Mouse (Mus musculus) urinary bladder, postnatal 25 days (tissue): Measurements from ENCODE around the gene Vwa1.

ENCODE experiments used
- DNase-seq: peaks from one replicate; pipeline ENCODE4 v3.0.0; 2022; ENCODE audit warnings: low spot score

The Vwa1 gene

DNA sequence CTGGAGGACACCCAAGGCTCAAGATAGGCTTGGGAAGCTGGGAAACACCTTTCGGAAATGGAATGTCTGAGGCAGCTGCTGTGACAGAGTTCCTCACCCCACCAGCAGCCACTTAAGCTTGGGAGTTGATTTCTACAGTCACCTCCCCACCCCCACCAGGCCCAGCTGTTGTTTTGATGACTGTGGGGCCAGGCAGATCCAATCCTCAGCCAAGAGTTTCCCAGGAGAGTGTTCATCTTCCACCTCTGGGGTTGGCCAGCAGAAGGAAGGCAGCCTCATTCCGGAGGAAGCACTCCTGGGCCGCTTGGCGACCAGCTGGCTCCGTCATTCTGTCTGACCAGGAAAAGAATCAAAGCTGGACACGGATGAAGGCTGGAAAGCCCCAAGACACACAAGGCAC, 6.4 kb upstream of the Vwa1 start:
- DNase-seq: no peak

DNA sequence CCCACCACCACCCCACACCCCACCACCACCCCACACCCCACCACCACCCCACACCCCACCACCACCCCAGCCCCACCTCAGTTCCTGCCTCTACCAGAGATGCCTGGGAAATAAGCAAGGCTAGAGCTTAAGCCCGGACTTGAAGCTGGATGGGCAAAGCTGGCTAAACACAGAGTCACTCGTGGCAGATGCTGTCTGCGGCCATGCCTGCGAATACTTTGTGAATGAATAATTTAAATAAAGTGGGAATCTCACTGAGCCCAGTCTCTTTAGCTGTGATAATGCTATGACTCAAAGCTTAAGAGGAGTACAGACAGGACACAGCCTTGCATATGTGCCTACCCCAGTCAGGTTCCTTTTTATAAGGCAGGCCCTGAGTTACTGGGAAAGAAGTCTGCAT, 5.0 kb upstream of the Vwa1 start:
- DNase-seq: no peak

DNA sequence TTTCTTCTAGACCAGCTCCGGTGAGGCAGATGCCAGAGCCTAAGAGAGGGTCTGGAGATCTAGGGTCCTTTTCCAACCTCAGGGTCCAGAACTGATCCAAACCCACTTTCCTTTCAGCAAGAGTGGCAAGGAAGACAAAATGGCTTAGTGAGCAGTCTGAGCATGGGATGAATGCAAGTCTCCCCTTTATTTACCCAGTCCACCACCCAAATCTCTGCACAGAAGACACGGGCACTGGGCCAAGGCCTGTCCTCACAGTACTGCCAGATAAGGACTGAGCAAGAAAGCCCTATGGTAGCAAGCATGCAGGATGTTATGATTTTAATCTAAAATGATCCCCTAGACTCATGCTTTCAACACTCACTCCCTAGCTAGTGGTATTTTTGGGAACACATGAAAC, 3.3 kb upstream of the Vwa1 start:
- DNase-seq: no peak

DNA sequence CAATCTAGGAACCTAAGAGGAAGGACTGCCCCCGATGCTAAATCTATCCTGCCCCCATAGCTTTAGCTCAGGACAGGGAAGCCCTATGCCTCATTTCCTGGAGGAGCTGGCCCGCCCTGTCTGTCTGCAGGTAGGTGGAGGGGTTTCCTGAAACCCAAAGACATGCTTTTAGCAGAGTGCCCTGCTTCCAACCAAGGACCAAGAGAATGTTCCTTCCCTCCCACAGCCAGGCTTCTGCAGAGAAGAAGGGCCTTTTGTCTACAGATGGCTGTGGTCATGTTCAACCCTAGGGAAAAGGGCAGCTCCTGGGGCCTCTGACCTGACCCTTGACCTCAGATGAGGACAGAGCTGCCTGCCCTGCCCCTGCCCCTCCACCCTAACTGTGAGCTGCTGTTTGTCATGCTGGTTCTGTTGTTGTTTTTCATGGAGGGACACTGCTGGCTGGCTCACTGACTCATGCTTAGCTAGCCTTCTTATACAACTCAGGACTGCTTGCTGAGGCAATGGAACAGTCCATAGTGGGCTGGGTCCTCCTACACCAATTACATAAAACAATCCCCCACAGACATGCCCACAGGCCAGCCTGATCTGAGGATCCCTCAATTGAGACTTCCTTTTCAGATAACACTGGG, 2.3 kb upstream of the Vwa1 start:
- DNase-seq: no peak

GRCm38 (mm10) chr4:155775855-155776254, 1.4 kb upstream of the Vwa1 start:
- no peak for DNase-seq

GRCm38 (mm10) chr4:155774971-155775740, 658 bp upstream of the Vwa1 start:
- DNase-seq: no peak

- DNase-seq: no peak
These were observed 991 bp downstream of the Vwa1 start for GRCm38 (mm10) chr4:155773335-155774078.

- no peak for DNase-seq
These were observed 1.7 kb downstream of the Vwa1 start for GRCm38 (mm10) chr4:155772786-155773185.

DNA sequence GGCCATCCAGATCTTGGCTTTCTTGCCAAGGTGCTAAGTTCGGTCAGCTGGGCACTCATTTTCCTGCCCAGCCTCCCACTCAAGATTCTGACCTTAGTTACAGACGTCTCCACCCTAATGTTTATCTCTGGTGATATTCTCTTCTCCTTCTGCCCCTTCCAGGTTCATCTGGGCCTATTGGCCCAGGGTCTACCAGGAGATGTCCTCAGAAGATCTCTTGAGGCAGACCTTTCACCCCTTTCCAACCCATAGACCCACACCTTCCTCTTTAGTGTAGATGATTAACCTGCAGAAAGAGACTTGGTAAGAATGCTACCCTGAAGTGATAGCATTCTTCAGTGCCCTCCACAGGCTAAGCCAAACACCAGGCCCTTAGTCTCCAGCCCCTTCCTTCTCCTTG, 2.8 kb downstream of the Vwa1 start:
- no peak for DNase-seq

GRCm38 (mm10) chr4:155770626-155771025, 3.9 kb downstream of the Vwa1 start:
- no peak for DNase-seq

DNA sequence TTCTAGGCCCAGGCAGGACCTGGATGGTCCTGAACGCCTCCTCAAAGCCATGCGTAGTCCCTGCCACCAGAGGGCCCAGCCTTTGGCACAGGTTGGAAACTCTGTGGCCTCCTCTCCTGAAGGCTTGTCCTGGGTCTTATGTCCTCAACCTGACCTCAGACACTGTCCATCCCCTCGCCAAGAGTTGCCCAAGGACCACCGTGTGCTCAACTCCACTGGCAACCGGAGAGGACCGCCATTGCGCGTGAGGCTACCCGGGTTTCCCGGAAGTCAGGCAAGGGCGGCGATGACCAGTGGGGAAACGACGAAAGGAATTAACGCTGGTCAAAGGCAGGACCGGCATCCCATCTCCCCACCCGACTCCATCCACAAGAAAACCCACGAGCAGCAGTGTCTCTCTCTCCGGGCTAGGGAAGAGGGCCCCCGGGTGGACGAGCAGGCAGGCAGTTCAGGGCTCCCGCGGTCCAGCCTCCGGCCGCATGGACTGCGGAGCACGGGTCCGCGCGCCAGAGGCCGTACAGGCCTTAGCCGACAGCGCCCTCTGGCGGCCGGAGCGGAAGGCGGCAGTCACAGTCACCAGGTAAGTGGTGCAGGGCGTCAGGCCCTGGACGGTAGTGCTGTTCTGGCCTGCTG, 4.5 kb downstream of the Vwa1 start:
- DNase-seq: peak; percentile 93

GRCm38 (mm10) chr4:155769496-155769879, 5.0 kb downstream of the Vwa1 start:
- no peak for DNase-seq

- no peak for DNase-seq
These were observed 12.1 kb downstream of the Vwa1 start for GRCm38 (mm10) chr4:155762357-155762756.

DNA sequence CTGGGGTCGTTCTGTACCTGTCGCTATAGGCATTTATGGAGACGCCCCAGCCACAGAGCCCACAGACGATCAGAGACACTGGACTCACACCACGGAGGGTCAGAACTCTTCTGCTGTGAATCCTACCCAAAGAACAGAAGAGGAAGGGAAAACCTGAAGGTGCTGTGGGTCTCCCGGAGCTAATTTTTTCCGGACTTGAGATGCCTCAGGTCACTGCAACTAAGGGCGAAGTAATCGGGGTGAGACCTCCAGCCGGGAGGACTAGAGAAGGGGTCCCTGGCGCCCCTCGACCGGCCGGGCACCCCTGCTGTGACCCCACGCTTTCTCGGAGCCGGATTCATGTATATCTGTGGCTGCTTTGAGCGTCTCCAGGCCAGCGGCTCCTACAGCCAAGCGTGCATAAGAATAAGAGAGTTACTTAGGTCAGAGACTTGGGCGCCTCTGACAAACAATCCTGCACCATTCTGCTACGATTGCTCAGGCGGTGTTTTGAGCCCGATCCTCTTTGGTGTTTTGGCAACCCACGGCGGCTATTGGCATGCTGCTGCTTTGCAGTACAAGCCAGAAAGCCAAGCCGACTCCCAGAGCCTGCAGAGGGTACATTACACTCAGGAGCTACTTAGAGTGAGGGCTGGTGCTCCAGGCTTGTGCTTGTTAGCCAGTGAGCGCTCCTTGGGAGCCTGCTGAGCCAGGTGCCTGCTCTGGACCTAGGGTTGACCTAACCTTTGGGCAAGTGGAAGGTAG, 13.0 kb downstream of the Vwa1 start:
- DNase-seq: no peak

- peak; percentile 95 for DNase-seq
These were observed 13.7 kb downstream of the Vwa1 start, which contains the start of gene Atad3a for GRCm38 (mm10) chr4:155760613-155761355. Gene Atad3a, minus strand, starts transcription at chr4:155761093.

DNA sequence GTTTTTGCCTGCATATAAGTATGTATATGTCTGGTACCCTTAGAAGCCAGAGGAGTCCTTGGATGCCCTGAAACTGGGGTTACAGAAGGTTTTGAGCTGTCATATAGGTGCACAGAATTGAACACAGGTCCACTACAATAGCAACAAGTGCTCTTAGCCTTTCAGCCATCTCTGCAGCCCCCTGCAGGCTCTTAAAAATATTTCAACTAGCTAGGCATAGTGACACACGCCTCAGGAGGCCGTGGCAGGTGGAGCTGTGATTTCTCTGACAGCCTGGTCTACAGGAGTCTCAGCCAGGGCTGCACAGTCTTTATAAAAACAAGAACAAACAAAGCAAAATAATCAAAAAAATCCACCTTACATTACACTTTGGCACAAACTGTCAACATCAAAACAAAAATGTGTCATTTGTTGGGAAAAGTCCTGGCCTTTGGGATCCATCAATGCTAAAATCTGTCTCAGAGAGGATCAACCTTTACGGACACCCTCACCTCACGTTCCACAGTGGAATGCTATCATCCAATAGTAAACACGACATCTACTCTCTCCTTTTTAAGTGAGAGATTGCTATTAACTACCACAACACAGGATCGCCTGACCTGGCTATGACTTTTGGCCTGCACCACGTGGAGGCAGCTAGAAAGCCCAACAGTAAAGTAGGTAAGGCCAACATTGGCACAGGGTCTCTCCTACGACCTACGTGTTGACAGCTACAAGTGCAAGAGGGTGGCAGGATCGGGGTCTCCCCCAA, 14.5 kb downstream of the Vwa1 start:
- no peak for DNase-seq

DNA sequence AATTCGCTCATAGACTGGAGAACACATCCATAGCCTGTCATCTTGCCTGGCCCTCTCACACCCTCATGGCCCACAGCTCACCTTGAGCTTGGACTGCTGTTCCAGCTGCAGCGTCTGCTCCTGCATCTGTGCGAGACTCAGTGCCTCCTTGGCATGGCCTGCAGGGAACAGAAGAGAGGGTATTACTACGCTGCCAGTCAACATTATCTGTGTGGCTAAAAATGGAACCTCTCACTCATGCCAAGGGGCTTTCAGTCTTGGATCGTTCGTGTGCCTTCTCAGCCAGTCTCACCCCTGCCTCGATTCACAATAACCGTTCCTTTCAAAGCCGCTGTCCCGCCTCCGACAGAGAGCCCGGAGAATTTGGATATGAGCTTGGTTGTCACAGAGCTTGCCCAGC, 17.5 kb downstream of the Vwa1 start:
- DNase-seq: no peak

- no peak for DNase-seq
These were observed 27.7 kb downstream of the Vwa1 start for GRCm38 (mm10) chr4:155746575-155747490.

DNA sequence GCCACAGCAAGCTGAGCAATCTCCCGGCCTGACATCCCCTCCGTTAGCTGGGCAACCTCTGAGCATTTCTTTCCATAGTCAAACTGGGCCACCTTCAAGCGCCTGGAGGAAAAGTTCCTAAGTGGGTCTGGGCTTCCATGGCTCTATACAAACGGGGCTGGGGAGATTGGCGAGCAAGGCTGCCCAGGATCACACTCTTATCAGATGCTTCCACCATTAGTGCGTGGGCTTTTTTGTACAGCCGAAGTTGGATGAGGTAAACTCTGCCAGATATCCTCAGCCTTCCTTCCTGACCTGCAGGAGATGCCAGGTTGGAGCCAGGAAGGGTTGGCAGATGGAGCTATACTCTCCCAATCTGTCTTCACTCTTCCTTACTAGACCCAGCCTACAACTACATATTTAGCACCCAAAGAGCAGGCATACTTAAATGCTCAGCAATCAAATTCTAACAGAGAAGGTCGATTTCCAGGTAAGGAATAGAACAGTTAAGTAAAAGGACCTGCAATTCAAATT, 28.4 kb downstream of the Vwa1 start:
- no peak for DNase-seq
